Mouse (Mus musculus): Measurements from ENCODE around the gene Klhdc9. TPM values are rescaled to one million over a fixed set of nuclear protein-coding genes. Genes with fewer than 3 reads are reported as not detected.

Klhdc9 gene
- polyA plus RNA-seq, 1 experiment from 2014 or later = 0.48 TPM

DNA sequence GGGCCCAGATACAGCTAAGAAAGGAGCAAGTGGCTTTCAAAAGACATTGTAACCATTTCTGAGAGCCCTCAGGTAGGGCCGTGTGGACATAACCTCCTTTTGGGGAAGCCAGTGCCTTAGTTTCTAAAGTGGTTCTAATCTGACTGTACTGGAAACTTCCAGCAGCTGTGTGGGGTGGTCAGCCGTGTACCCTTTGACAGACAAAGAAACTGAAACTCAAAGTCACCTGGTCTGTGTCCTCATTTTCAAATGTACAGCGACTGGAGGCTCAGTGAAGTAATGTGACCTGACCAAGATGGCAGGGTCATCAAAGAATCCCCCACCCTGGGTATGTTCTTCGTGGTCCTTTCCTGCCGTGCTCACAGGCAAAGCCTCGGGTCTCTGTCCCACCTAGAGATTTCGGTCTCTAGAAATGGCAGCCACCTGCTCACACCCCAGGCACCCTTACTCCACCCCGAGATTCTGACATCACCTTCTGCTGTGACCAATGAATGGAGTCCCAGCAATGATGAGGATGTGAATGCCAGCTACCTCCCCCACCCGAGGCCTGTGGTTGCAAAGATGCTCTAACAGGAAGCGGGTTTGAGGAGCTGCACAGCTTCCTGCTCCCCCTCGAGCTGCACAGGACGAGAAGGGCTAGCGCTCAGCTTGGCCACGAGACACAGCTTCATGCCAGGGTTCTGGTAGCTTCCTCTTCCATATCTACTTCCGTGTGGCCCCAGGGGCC is 27.9 kb upstream of the Klhdc9 start, which contains the start of gene Arhgap30:
Gene Arhgap30 (plus strand): TSS at position 579 of the 727 bp plus-strand sequence.
- ATAC-seq = no peak
- Histone ChIP-seq H3K4me2 (replicated peaks; ENCODE audit: low read depth) (no peak within 1 kb of the TSS), H3K4me1 (replicated peaks; ENCODE audit: control insufficient read depth, insufficient read depth, low read length) (no peaks in the 10 kb centered on the region), H3K9me3 (ENCODE audit: control insufficient read depth) (no peaks in the 10 kb centered on the region), H3K27me3 (replicated peaks; ENCODE audit: control insufficient read depth, insufficient read depth, low read length) (no peaks in the 10 kb centered on the region), H3K36me3 (ENCODE audit: control insufficient read depth, insufficient read depth) (no peaks in the 10 kb centered on the region), H3K4me3 (ENCODE audit: low read depth, low read length) (no peak within 1 kb of the TSS), H3K27ac (ENCODE audit: low read depth, low read length) (no peak within 1 kb of the TSS), H3K9ac (ENCODE audit: low read depth, low read length) (no peak within 1 kb of the TSS)
- no peak for TF ChIP-seq CTCF (IDR thresholded peaks at IDR 0.05; ENCODE audit: low read depth)
- 76% methylated on average over 15 of the region's 15 CpGs for WGBS

- Histone ChIP-seq H3K4me1 (replicated peaks; ENCODE audit: control insufficient read depth, insufficient read depth, low read length) (no peaks in the 10 kb centered on the region), H3K27me3 (replicated peaks; ENCODE audit: control insufficient read depth, insufficient read depth, low read length) (no peaks in the 10 kb centered on the region), H3K9ac (ENCODE audit: low read depth, low read length) (no peak overlapping the region), H3K27ac (ENCODE audit: low read depth, low read length) (no peak overlapping the region), H3K4me3 (ENCODE audit: low read depth, low read length) (no peak overlapping the region), H3K36me3 (ENCODE audit: control insufficient read depth, insufficient read depth) (no peaks in the 10 kb centered on the region), H3K4me2 (replicated peaks; ENCODE audit: low read depth) (no peak overlapping the region), H3K9me3 (ENCODE audit: control insufficient read depth) (no peaks in the 10 kb centered on the region)
- no peak for ATAC-seq
- 42% methylated on average over 6 of the region's 6 CpGs for WGBS
- peak; percentile 64 for TF ChIP-seq CTCF (IDR thresholded peaks at IDR 0.05; ENCODE audit: low read depth)
These were observed 26.5 kb upstream of the Klhdc9 start for GRCm38 (mm10) chr1:171387099-171387498.

GRCm38 (mm10) chr1:171385171-171385570 is 24.6 kb upstream of the Klhdc9 start:
- WGBS = 69% methylated on average over 9 of the region's 9 CpGs
- Histone ChIP-seq H3K4me3 (ENCODE audit: low read depth, low read length) (no peak overlapping the region), H3K27me3 (replicated peaks; ENCODE audit: control insufficient read depth, insufficient read depth, low read length) (peaks cover 5% of the 10 kb centered on the region; the same call in 1 of the 2 replicates), H3K9ac (ENCODE audit: low read depth, low read length) (no peak overlapping the region), H3K27ac (ENCODE audit: low read depth, low read length) (no peak overlapping the region), H3K4me2 (replicated peaks; ENCODE audit: low read depth) (no peak overlapping the region), H3K9me3 (ENCODE audit: control insufficient read depth) (no peaks in the 10 kb centered on the region), H3K36me3 (ENCODE audit: control insufficient read depth, insufficient read depth) (no peaks in the 10 kb centered on the region), H3K4me1 (replicated peaks; ENCODE audit: control insufficient read depth, insufficient read depth, low read length) (0 out of 2 replicates have a peak, but pooled peaks cover under 1% of the 10 kb centered on the region)
- ATAC-seq = no peak
- peak; percentile 46; the same call in 1 of the 2 replicates for TF ChIP-seq CTCF (IDR thresholded peaks at IDR 0.05; ENCODE audit: low read depth)

- Histone ChIP-seq H3K4me1 (replicated peaks; ENCODE audit: control insufficient read depth, insufficient read depth, low read length) (peaks cover 5% of the 10 kb centered on the region; the same call in 1 of the 2 replicates), H3K27me3 (replicated peaks; ENCODE audit: control insufficient read depth, insufficient read depth, low read length) (peaks cover 5% of the 10 kb centered on the region; the same call in 1 of the 2 replicates), H3K9ac (ENCODE audit: low read depth, low read length) (no peak overlapping the region), H3K9me3 (ENCODE audit: control insufficient read depth) (no peaks in the 10 kb centered on the region), H3K4me2 (replicated peaks; ENCODE audit: low read depth) (no peak overlapping the region), H3K36me3 (ENCODE audit: control insufficient read depth, insufficient read depth) (no peaks in the 10 kb centered on the region), H3K4me3 (ENCODE audit: low read depth, low read length) (no peak overlapping the region), H3K27ac (ENCODE audit: low read depth, low read length) (no peak overlapping the region)
- no peak for ATAC-seq
- 64% methylated on average over 9 of the region's 9 CpGs for WGBS
- no peak for TF ChIP-seq CTCF (IDR thresholded peaks at IDR 0.05; ENCODE audit: low read depth)
These were observed 23.8 kb upstream of the Klhdc9 start for GRCm38 (mm10) chr1:171384361-171384760.

DNA sequence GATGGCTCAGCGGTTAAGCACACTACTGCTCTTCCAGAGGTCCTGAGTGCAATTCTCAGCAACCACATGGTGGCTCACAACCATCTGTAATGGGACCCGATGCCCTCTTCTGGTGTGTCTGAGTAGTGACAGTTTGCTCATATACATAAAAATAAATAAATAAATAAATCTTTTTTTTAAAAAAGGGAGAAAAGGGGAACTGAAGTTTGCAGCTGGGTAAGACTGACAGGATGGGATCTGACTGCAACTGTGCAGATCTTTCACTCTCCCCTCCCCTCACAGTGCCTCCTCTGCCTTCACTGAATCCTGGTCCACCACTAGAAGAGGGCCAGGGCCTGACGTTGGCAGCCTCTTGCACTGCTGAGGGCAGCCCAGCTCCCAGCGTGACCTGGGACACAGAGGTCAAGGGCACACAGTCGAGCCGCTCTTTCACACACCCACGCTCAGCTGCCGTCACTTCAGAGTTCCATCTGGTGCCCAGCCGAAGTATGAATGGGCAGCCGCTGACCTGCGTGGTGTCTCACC is 21.6 kb upstream of the Klhdc9 start:
- no peak for TF ChIP-seq CTCF (IDR thresholded peaks at IDR 0.05; ENCODE audit: low read depth)
- WGBS = 87% methylated on average over 11 of the region's 11 CpGs
- H3K27me3 ChIP-seq (replicated peaks; ENCODE audit: control insufficient read depth, insufficient read depth, low read length) = peaks cover 5% of the 10 kb centered on the region; the same call in 1 of the 2 replicates
- no peaks in the 10 kb centered on the region for H3K36me3 ChIP-seq (ENCODE audit: control insufficient read depth, insufficient read depth)
- H3K9ac ChIP-seq (ENCODE audit: low read depth, low read length) = no peak overlapping the region
- no peak for ATAC-seq
- H3K4me1 ChIP-seq (replicated peaks; ENCODE audit: control insufficient read depth, insufficient read depth, low read length) = peaks cover 5% of the 10 kb centered on the region; the same call in 1 of the 2 replicates
- H3K9me3 ChIP-seq (ENCODE audit: control insufficient read depth) = no peaks in the 10 kb centered on the region
- H3K27ac ChIP-seq (ENCODE audit: low read depth, low read length) = no peak overlapping the region
- H3K4me2 ChIP-seq (replicated peaks; ENCODE audit: low read depth) = no peak overlapping the region
- H3K4me3 ChIP-seq (ENCODE audit: low read depth, low read length) = no peak overlapping the region

- TF ChIP-seq CTCF (IDR thresholded peaks at IDR 0.05; ENCODE audit: low read depth) = peak; percentile 87
- Histone ChIP-seq H3K27ac (ENCODE audit: low read depth, low read length) (no peak overlapping the region), H3K36me3 (ENCODE audit: control insufficient read depth, insufficient read depth) (no peaks in the 10 kb centered on the region), H3K9me3 (ENCODE audit: control insufficient read depth) (no peaks in the 10 kb centered on the region), H3K9ac (ENCODE audit: low read depth, low read length) (no peak overlapping the region), H3K4me3 (ENCODE audit: low read depth, low read length) (no peak overlapping the region), H3K4me2 (replicated peaks; ENCODE audit: low read depth) (peak overlapping the region; percentile 51), H3K4me1 (replicated peaks; ENCODE audit: control insufficient read depth, insufficient read depth, low read length) (peaks cover 9% of the 10 kb centered on the region; the same call in 1 of the 2 replicates), H3K27me3 (replicated peaks; ENCODE audit: control insufficient read depth, insufficient read depth, low read length) (peaks cover 5% of the 10 kb centered on the region; the same call in 1 of the 2 replicates)
- peak; percentile 20; the same call in 1 of the 2 replicates for ATAC-seq
- WGBS = 9% methylated on average over 31 of the region's 31 CpGs
These were observed 19.5 kb upstream of the Klhdc9 start for GRCm38 (mm10) chr1:171379935-171380599.

Data from intestine, postnatal 0 days (tissue).